Mouse (Mus musculus): Measurements from ENCODE around the gene Thumpd3. TPM values are rescaled to one million over a fixed set of nuclear protein-coding genes. Genes with fewer than 3 reads are reported as not detected.
A peak's percentile ranks its signal among the peaks of the same experiment; 100 is the strongest.

The Thumpd3 gene
- polyA plus RNA-seq, 1 experiment from 2014 or later: 32.4 TPM

GRCm38 (mm10) chr6:113082229-113082628, 36.2 kb downstream of the Thumpd3 start:
- Histone ChIP-seq H3K9me3 (replicated peaks) (no peaks in the 10 kb centered on the region), H3K27ac (peak overlapping the region; percentile 58), H3K4me2 (peak overlapping the region; percentile 51), H3K9ac (0 out of 2 replicates have a peak overlapping the region, but pooled peaks have one; percentile 9), H3K4me3 (peak overlapping the region; percentile 18), H3K36me3 (no peaks in the 10 kb centered on the region), H3K27me3 (no peaks in the 10 kb centered on the region), H3K4me1 (replicated peaks) (peaks cover 42% of the 10 kb centered on the region)
- 15% methylated on average over 6 of the region's 6 CpGs for WGBS
- no peak for ATAC-seq (replicated peaks; ENCODE audit: insufficient number of reproducible peaks, insufficient read depth, low FRiP score, low read depth)

DNA sequence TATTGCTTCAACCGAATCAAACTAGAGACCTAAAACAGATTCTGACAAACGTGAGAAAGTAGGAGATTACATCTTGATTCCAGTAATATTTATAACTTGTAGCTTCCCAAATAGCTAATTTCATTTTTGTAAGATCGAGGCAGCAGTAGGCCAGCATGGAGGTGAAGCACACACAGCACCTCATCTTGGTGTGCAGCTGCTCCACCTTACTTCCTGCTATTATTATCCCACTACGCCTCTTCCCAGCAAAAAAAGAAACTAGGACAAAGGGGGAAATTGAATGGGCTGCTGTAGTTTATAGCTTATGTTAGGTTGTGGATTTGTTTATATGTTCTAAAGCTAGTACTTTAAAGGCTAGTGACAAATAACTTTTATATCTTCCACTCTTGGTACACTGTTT, 38.6 kb downstream of the Thumpd3 start:
- Histone ChIP-seq H3K27ac (no peak overlapping the region), H3K27me3 (no peaks in the 10 kb centered on the region), H3K4me1 (replicated peaks) (peaks cover 34% of the 10 kb centered on the region), H3K4me2 (no peak overlapping the region), H3K9ac (no peak overlapping the region), H3K9me3 (replicated peaks) (no peaks in the 10 kb centered on the region), H3K36me3 (no peaks in the 10 kb centered on the region), H3K4me3 (no peak overlapping the region)
- 39% methylated on average over 4 of the region's 4 CpGs for WGBS
- ATAC-seq (replicated peaks; ENCODE audit: insufficient number of reproducible peaks, insufficient read depth, low FRiP score, low read depth): no peak

- 85% methylated on average over 3 of the region's 3 CpGs for WGBS
- no peak for ATAC-seq (replicated peaks; ENCODE audit: insufficient number of reproducible peaks, insufficient read depth, low FRiP score, low read depth)
These were observed 47.2 kb downstream of the Thumpd3 start for GRCm38 (mm10) chr6:113093206-113093605.

GRCm38 (mm10) chr6:113095547-113095946, 49.5 kb downstream of the Thumpd3 start:
- H3K9ac ChIP-seq: no peak overlapping the region
- no peaks in the 10 kb centered on the region for H3K36me3 ChIP-seq
- H3K4me3 ChIP-seq: no peak overlapping the region
- 75% methylated on average over 1 of the region's 1 CpGs for WGBS
- peaks cover 29% of the 10 kb centered on the region for H3K4me1 ChIP-seq (replicated peaks)
- no peak overlapping the region for H3K4me2 ChIP-seq
- H3K27me3 ChIP-seq: no peaks in the 10 kb centered on the region
- no peaks in the 10 kb centered on the region for H3K9me3 ChIP-seq (replicated peaks)
- ATAC-seq (replicated peaks; ENCODE audit: insufficient number of reproducible peaks, insufficient read depth, low FRiP score, low read depth): no peak
- no peak overlapping the region for H3K27ac ChIP-seq

More at GRCm38 (mm10) chr6:113093206-113093605, 47.2 kb downstream of the Thumpd3 start:
- Histone ChIP-seq H3K4me1 (replicated peaks) (peaks cover 14% of the 10 kb centered on the region; the same call in 1 of the 2 replicates), H3K9ac (no peak overlapping the region), H3K4me3 (no peak overlapping the region), H3K4me2 (no peak overlapping the region), H3K9me3 (replicated peaks) (no peaks in the 10 kb centered on the region), H3K36me3 (no peaks in the 10 kb centered on the region), H3K27me3 (no peaks in the 10 kb centered on the region), H3K27ac (no peak overlapping the region)

- WGBS: 78% methylated on average over 5 of the region's 5 CpGs
- H3K4me3 ChIP-seq: no peak overlapping the region
- no peak overlapping the region for H3K27ac ChIP-seq
- H3K9me3 ChIP-seq (replicated peaks): no peaks in the 10 kb centered on the region
- ATAC-seq (replicated peaks; ENCODE audit: insufficient number of reproducible peaks, insufficient read depth, low FRiP score, low read depth): no peak
- H3K9ac ChIP-seq: no peak overlapping the region
- peaks cover 34% of the 10 kb centered on the region for H3K4me1 ChIP-seq (replicated peaks)
- no peaks in the 10 kb centered on the region for H3K36me3 ChIP-seq
- H3K27me3 ChIP-seq: no peaks in the 10 kb centered on the region
- H3K4me2 ChIP-seq: no peak overlapping the region
These were observed 51.6 kb downstream of the Thumpd3 start for GRCm38 (mm10) chr6:113097662-113098061.

DNA sequence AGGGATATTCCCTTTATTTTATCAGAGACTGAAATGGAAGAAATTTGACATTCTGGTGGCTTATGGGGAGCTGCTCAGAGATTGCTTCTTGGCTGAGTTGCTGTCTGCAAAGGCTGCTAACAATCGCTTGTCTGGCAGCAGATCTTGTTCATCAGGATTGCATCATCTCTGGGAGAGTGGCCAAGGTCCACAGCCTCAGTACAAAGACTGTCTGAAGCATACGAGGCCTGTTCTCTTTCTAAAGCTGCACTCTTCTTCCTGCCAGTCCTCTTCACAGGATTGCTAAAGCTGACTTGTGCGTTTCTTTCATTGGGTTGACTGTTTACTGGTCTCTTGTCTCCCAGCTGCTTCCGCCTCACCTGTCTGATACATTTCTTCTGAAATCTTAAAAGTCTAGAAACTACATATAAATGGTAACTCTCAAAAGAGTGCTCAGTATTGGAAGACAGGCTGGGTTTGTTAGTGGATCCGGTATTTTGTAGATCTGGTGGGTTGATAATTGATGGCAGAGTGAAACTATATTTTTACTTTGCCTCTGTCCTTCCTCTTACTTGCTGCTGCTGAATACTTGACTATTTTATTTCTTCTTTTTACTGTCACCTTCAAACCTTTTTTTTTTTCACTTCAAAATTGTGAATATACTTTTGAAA, 53.7 kb downstream of the Thumpd3 start:
- Histone ChIP-seq H3K9ac (peak overlapping the region; percentile 17; the same call in 1 of the 2 replicates), H3K9me3 (replicated peaks) (no peaks in the 10 kb centered on the region), H3K27me3 (no peaks in the 10 kb centered on the region), H3K36me3 (0 out of 2 replicates have a peak, but pooled peaks cover under 1% of the 10 kb centered on the region), H3K27ac (peak overlapping the region; percentile 77), H3K4me1 (replicated peaks) (peaks cover 34% of the 10 kb centered on the region), H3K4me3 (no peak overlapping the region), H3K4me2 (peak overlapping the region; percentile 34; the same call in 1 of the 2 replicates)
- WGBS: 19% methylated on average over 5 of the region's 5 CpGs
- ATAC-seq (replicated peaks; ENCODE audit: insufficient number of reproducible peaks, insufficient read depth, low FRiP score, low read depth): peak; percentile 74

GRCm38 (mm10) chr6:113102541-113102940, 56.5 kb downstream of the Thumpd3 start:
- Histone ChIP-seq H3K4me3 (no peak overlapping the region), H3K4me2 (no peak overlapping the region), H3K27ac (no peak overlapping the region), H3K27me3 (no peaks in the 10 kb centered on the region), H3K9ac (no peak overlapping the region), H3K9me3 (replicated peaks) (no peaks in the 10 kb centered on the region), H3K36me3 (peaks cover 12% of the 10 kb centered on the region; the same call in 1 of the 2 replicates), H3K4me1 (replicated peaks) (peaks cover 20% of the 10 kb centered on the region)
- 84% methylated on average over 4 of the region's 4 CpGs for WGBS
- no peak for ATAC-seq (replicated peaks; ENCODE audit: insufficient number of reproducible peaks, insufficient read depth, low FRiP score, low read depth)

- Histone ChIP-seq H3K4me3 (no peak overlapping the region), H3K27ac (no peak overlapping the region), H3K4me1 (replicated peaks) (peaks cover 17% of the 10 kb centered on the region), H3K27me3 (no peaks in the 10 kb centered on the region), H3K36me3 (peaks cover 12% of the 10 kb centered on the region; the same call in 1 of the 2 replicates), H3K4me2 (no peak overlapping the region), H3K9ac (no peak overlapping the region), H3K9me3 (replicated peaks) (no peaks in the 10 kb centered on the region)
- no peak for ATAC-seq (replicated peaks; ENCODE audit: insufficient number of reproducible peaks, insufficient read depth, low FRiP score, low read depth)
These were observed 57.7 kb downstream of the Thumpd3 start for GRCm38 (mm10) chr6:113103765-113104164.

GRCm38 (mm10) chr6:113109378-113109777, 63.4 kb downstream of the Thumpd3 start:
- Histone ChIP-seq H3K36me3 (peaks cover 53% of the 10 kb centered on the region), H3K9ac (no peak overlapping the region), H3K4me2 (no peak overlapping the region), H3K4me3 (no peak overlapping the region), H3K27ac (no peak overlapping the region), H3K9me3 (replicated peaks) (no peaks in the 10 kb centered on the region), H3K4me1 (replicated peaks) (no peaks in the 10 kb centered on the region; the same call in 1 of the 2 replicates), H3K27me3 (no peaks in the 10 kb centered on the region)
- WGBS: 88% methylated on average over 3 of the region's 3 CpGs
- no peak for ATAC-seq (replicated peaks; ENCODE audit: insufficient number of reproducible peaks, insufficient read depth, low FRiP score, low read depth)

GRCm38 (mm10) chr6:113109956-113110355, 63.9 kb downstream of the Thumpd3 start:
- H3K4me2 ChIP-seq: no peak overlapping the region
- H3K36me3 ChIP-seq: peaks cover 57% of the 10 kb centered on the region
- no peak overlapping the region for H3K27ac ChIP-seq
- 80% methylated on average over 7 of the region's 7 CpGs for WGBS
- no peaks in the 10 kb centered on the region for H3K9me3 ChIP-seq (replicated peaks)
- H3K27me3 ChIP-seq: no peaks in the 10 kb centered on the region
- H3K4me1 ChIP-seq (replicated peaks): no peaks in the 10 kb centered on the region
- no peak for ATAC-seq (replicated peaks; ENCODE audit: insufficient number of reproducible peaks, insufficient read depth, low FRiP score, low read depth)
- H3K4me3 ChIP-seq: no peak overlapping the region
- no peak overlapping the region for H3K9ac ChIP-seq

Measured in heart, embryonic 15.5 days (tissue).